Mouse (Mus musculus): ENCODE data around the gene Erc2.

Erc2 gene

DNA sequence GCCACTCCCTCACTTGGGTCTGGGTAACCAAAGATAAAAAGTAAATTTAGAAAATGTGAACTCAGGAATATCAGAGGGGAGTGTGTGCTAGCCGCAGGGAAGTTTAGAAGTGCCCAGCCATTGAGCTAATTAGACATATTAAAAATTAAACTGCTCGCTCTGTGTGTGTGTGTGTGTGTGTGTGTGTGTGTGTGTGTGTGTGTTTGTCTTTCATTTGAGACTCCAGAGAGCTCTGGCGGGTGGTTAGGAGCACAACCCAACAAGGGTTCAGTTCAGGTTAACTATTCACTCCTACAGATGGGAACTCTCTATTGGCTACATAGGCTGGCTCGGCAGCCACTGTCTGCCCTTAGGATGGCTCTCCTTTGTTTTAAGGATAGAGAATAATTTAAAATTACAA lies 97.4 kb downstream of the Erc2 start:
- Histone ChIP-seq H3K4me3 (replicated peaks; ENCODE audit: low read length) (no peak overlapping the region), H3K9me3 (ENCODE audit: low read length) (no peaks in the 10 kb centered on the region), H3K4me1 (replicated peaks; ENCODE audit: low read depth, low read length) (no peaks in the 10 kb centered on the region), H3K27me3 (ENCODE audit: insufficient read depth, low read length) (no peaks in the 10 kb centered on the region), H3K36me3 (ENCODE audit: insufficient read depth, low read length) (no peaks in the 10 kb centered on the region)
- no peak for TF ChIP-seq NANOG (IDR thresholded peaks at IDR 0.05; ENCODE audit: borderline replicate concordance, low read length)
- no peak for TF ChIP-seq POU5F1 (IDR thresholded peaks at IDR 0.05; ENCODE audit: borderline replicate concordance, low read length)
- TF ChIP-seq CTCF (conservative IDR thresholded peaks at IDR 0.05; ENCODE audit: low read length), result no peak

DNA sequence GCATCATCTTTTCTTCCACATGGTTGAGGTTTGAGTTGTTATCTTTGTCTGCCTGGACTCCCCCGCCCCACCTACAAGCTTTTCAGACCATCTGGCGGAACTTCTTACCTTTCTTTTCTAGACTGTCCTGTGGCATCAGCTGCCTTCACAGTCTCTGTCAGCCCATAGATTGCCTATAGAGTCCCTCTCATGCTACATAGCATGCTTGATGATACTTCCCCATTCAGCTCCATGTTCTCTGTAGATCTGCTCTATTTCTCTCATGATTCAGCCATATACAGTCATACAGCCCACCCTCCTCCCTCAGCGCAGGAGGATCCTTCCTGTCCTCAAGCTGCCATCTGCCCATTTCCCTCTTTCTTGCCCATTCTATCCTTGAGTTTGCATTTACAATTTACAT lies 98.7 kb downstream of the Erc2 start:
- Histone ChIP-seq H3K4me3 (replicated peaks; ENCODE audit: low read length) (no peak overlapping the region), H3K9me3 (ENCODE audit: low read length) (no peaks in the 10 kb centered on the region), H3K4me1 (replicated peaks; ENCODE audit: low read depth, low read length) (no peaks in the 10 kb centered on the region), H3K27me3 (ENCODE audit: insufficient read depth, low read length) (no peaks in the 10 kb centered on the region), H3K36me3 (ENCODE audit: insufficient read depth, low read length) (no peaks in the 10 kb centered on the region)
- TF ChIP-seq NANOG (IDR thresholded peaks at IDR 0.05; ENCODE audit: borderline replicate concordance, low read length) (no peak), POU5F1 (IDR thresholded peaks at IDR 0.05; ENCODE audit: borderline replicate concordance, low read length) (no peak), CTCF (conservative IDR thresholded peaks at IDR 0.05; ENCODE audit: low read length) (no peak)

- no peak for TF ChIP-seq POU5F1 (IDR thresholded peaks at IDR 0.05; ENCODE audit: borderline replicate concordance, low read length)
- H3K9me3 ChIP-seq (ENCODE audit: low read length), result no peaks in the 10 kb centered on the region
- no peak overlapping the region for H3K4me3 ChIP-seq (replicated peaks; ENCODE audit: low read length)
- no peaks in the 10 kb centered on the region for H3K27me3 ChIP-seq (ENCODE audit: insufficient read depth, low read length)
- H3K36me3 ChIP-seq (ENCODE audit: insufficient read depth, low read length), result no peaks in the 10 kb centered on the region
- no peaks in the 10 kb centered on the region for H3K4me1 ChIP-seq (replicated peaks; ENCODE audit: low read depth, low read length)
Observed at GRCm38 (mm10) chr14:27721759-27722158, 99.5 kb downstream of the Erc2 start.

- no peaks in the 10 kb centered on the region for H3K36me3 ChIP-seq (ENCODE audit: insufficient read depth, low read length)
- no peaks in the 10 kb centered on the region for H3K9me3 ChIP-seq (ENCODE audit: low read length)
- peaks cover 10% of the 10 kb centered on the region; the same call in 1 of the 2 replicates for H3K4me1 ChIP-seq (replicated peaks; ENCODE audit: low read depth, low read length)
- no peaks in the 10 kb centered on the region for H3K27me3 ChIP-seq (ENCODE audit: insufficient read depth, low read length)
- TF ChIP-seq CTCF (conservative IDR thresholded peaks at IDR 0.05; ENCODE audit: low read length) (no peak), POU5F1 (IDR thresholded peaks at IDR 0.05; ENCODE audit: borderline replicate concordance, low read length) (no peak), NANOG (IDR thresholded peaks at IDR 0.05; ENCODE audit: borderline replicate concordance, low read length) (no peak)
- no peak overlapping the region for H3K4me3 ChIP-seq (replicated peaks; ENCODE audit: low read length)
Observed at GRCm38 (mm10) chr14:27727541-27727940, 105.3 kb downstream of the Erc2 start.

GRCm38 (mm10) chr14:27731086-27731485 lies 108.9 kb downstream of the Erc2 start:
- no peak for TF ChIP-seq NANOG (IDR thresholded peaks at IDR 0.05; ENCODE audit: borderline replicate concordance, low read length)
- TF ChIP-seq CTCF (conservative IDR thresholded peaks at IDR 0.05; ENCODE audit: low read length), result no peak
- TF ChIP-seq POU5F1 (IDR thresholded peaks at IDR 0.05; ENCODE audit: borderline replicate concordance, low read length), result no peak
- H3K36me3 ChIP-seq (ENCODE audit: insufficient read depth, low read length), result no peaks in the 10 kb centered on the region
- H3K27me3 ChIP-seq (ENCODE audit: insufficient read depth, low read length), result no peaks in the 10 kb centered on the region
- no peaks in the 10 kb centered on the region for H3K9me3 ChIP-seq (ENCODE audit: low read length)
- H3K4me3 ChIP-seq (replicated peaks; ENCODE audit: low read length), result no peak overlapping the region
- peaks cover 23% of the 10 kb centered on the region for H3K4me1 ChIP-seq (replicated peaks; ENCODE audit: low read depth, low read length)

GRCm38 (mm10) chr14:27739436-27739835 lies 117.2 kb downstream of the Erc2 start:
- no peaks in the 10 kb centered on the region for H3K36me3 ChIP-seq (ENCODE audit: insufficient read depth, low read length)

GRCm38 (mm10) chr14:27741248-27741916 lies 119.2 kb downstream of the Erc2 start:
- Histone ChIP-seq H3K4me1 (replicated peaks; ENCODE audit: low read depth, low read length) (peaks cover 17% of the 10 kb centered on the region), H3K4me3 (replicated peaks; ENCODE audit: low read length) (no peak overlapping the region), H3K27me3 (ENCODE audit: insufficient read depth, low read length) (no peaks in the 10 kb centered on the region), H3K9me3 (ENCODE audit: low read length) (no peaks in the 10 kb centered on the region), H3K36me3 (ENCODE audit: insufficient read depth, low read length) (no peaks in the 10 kb centered on the region; the same call in 1 of the 2 replicates)
- TF ChIP-seq POU5F1 (IDR thresholded peaks at IDR 0.05; ENCODE audit: borderline replicate concordance, low read length) (no peak), CTCF (conservative IDR thresholded peaks at IDR 0.05; ENCODE audit: low read length) (peak; percentile 59), NANOG (IDR thresholded peaks at IDR 0.05; ENCODE audit: borderline replicate concordance, low read length) (no peak)

More at GRCm38 (mm10) chr14:27739436-27739835, 117.2 kb downstream of the Erc2 start:
- Histone ChIP-seq H3K4me3 (replicated peaks; ENCODE audit: low read length) (no peak overlapping the region), H3K27me3 (ENCODE audit: insufficient read depth, low read length) (no peaks in the 10 kb centered on the region), H3K4me1 (replicated peaks; ENCODE audit: low read depth, low read length) (peaks cover 22% of the 10 kb centered on the region), H3K9me3 (ENCODE audit: low read length) (no peaks in the 10 kb centered on the region)
- TF ChIP-seq POU5F1 (IDR thresholded peaks at IDR 0.05; ENCODE audit: borderline replicate concordance, low read length) (no peak), NANOG (IDR thresholded peaks at IDR 0.05; ENCODE audit: borderline replicate concordance, low read length) (no peak), CTCF (conservative IDR thresholded peaks at IDR 0.05; ENCODE audit: low read length) (no peak)

GRCm38 (mm10) chr14:27754340-27754739 lies 132.1 kb downstream of the Erc2 start:
- Histone ChIP-seq H3K9me3 (ENCODE audit: low read length) (no peaks in the 10 kb centered on the region), H3K4me1 (replicated peaks; ENCODE audit: low read depth, low read length) (no peaks in the 10 kb centered on the region), H3K27me3 (ENCODE audit: insufficient read depth, low read length) (no peaks in the 10 kb centered on the region), H3K4me3 (replicated peaks; ENCODE audit: low read length) (no peak overlapping the region), H3K36me3 (ENCODE audit: insufficient read depth, low read length) (no peaks in the 10 kb centered on the region)
- TF ChIP-seq NANOG (IDR thresholded peaks at IDR 0.05; ENCODE audit: borderline replicate concordance, low read length) (no peak), CTCF (conservative IDR thresholded peaks at IDR 0.05; ENCODE audit: low read length) (no peak), POU5F1 (IDR thresholded peaks at IDR 0.05; ENCODE audit: borderline replicate concordance, low read length) (no peak)

DNA sequence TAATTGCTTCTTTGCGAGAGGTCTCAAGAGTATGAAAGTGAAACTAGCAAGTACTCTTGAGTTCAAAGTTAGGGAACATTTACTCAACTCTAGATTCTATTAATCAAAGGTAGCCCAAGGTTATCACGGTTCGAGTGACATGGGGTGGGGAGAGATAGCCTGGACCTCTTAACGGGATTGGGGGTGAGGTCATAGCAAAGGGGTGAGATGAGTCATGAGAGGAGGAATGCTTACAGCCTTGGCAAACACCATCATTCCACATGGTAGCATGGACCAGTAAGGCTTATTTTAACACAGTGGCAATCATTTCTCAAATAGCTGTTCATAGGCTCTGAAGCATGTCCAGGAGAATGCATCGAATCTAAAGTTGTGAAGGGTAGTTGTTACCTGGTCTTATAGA lies 134.7 kb downstream of the Erc2 start:
- Histone ChIP-seq H3K27me3 (ENCODE audit: insufficient read depth, low read length) (peaks cover 3% of the 10 kb centered on the region; the same call in 1 of the 2 replicates), H3K4me1 (replicated peaks; ENCODE audit: low read depth, low read length) (no peaks in the 10 kb centered on the region), H3K36me3 (ENCODE audit: insufficient read depth, low read length) (no peaks in the 10 kb centered on the region), H3K9me3 (ENCODE audit: low read length) (no peaks in the 10 kb centered on the region), H3K4me3 (replicated peaks; ENCODE audit: low read length) (no peak overlapping the region)
- TF ChIP-seq POU5F1 (IDR thresholded peaks at IDR 0.05; ENCODE audit: borderline replicate concordance, low read length) (no peak), NANOG (IDR thresholded peaks at IDR 0.05; ENCODE audit: borderline replicate concordance, low read length) (no peak), CTCF (conservative IDR thresholded peaks at IDR 0.05; ENCODE audit: low read length) (no peak)

Data from E14TG2a.4 (cell line).